Mouse (Mus musculus) bone marrow, adult 2 months (tissue): ENCODE results near the gene Lat2. TPM values are rescaled to one million over a fixed set of nuclear protein-coding genes. Genes with fewer than 3 reads are reported as not detected.

ENCODE experiments used
- H3K27ac ChIP-seq: fragments of 200-500 bp; 2 replicates; pipeline ENCODE4 v1.5.1; 2012; ENCODE audit warnings: low read depth, mild to moderate bottlenecking, control low read depth, inconsistent platforms, low read length; ENCODE audit not compliant: control insufficient read depth, poor library complexity, insufficient read depth
- H3K4me1 ChIP-seq: fragments of 200-500 bp; 2 replicates; pipeline ENCODE4 v1.6.1; 2011; ENCODE audit warnings: low read length; ENCODE audit not compliant: control insufficient read depth, insufficient read depth
- H3K4me3 ChIP-seq: fragments of 200-500 bp; replicated peaks from 2 replicates; pipeline ENCODE3; 2011; ENCODE audit warnings: mild to moderate bottlenecking, low read depth, low read length, control low read depth; ENCODE audit not compliant: control insufficient read depth
- CTCF ChIP-seq: fragments of 200-500 bp; IDR thresholded peaks from 2 replicates; pipeline ENCODE4 v1.5.1; 2011; ENCODE audit warnings: low read length, control low read depth; ENCODE audit not compliant: control insufficient read depth, insufficient read depth
- POLR2A ChIP-seq: fragments of 200-500 bp; IDR thresholded peaks from 2 replicates; pipeline ENCODE4 v1.6.1; 2011; ENCODE audit warnings: low read depth, mild to moderate bottlenecking, control low read depth, low read length, borderline replicate concordance; ENCODE audit not compliant: control insufficient read depth
- WGBS: fragments of 180-500 bp; shearing (Covaris S2); methylation state at CpG from one replicate; pipeline ENCODE4 v1.1.7; 2018; 5-methylcytosine and 5-hydroxymethylcytosine counted together
- polyA plus RNA-seq: library from polyadenylated mRNA; stranded (reverse); fragments of >200 nt; gene quantifications from 2 replicates; pipeline ENCODE4 v1.2.4, GENCODE M21; 2011; ENCODE audit warnings: low replicate concordance; ENCODE audit not compliant: missing spikeins, insufficient read depth, insufficient read length

Gene Lat2
- polyA plus RNA-seq, 1 experiment: 70.2 TPM

- H3K4me3 ChIP-seq: no peak overlapping the region
- 21% methylated on average over 20 of the region's 20 CpGs for WGBS
- no peaks in the 10 kb centered on the region; the same call in none of the 2 replicates for H3K4me1 ChIP-seq
- TF ChIP-seq POLR2A (no peak), CTCF (no peak)
- H3K27ac ChIP-seq: no peak overlapping the region
Measured at GRCm38 (mm10) chr5:134555463-134556164, 59.2 kb downstream of the Lat2 start.

GRCm38 (mm10) chr5:134553951-134554546 lies 60.8 kb downstream of the Lat2 start:
- WGBS: 79% methylated on average over 5 of the region's 5 CpGs
- H3K4me1 ChIP-seq: no peaks in the 10 kb centered on the region; the same call in none of the 2 replicates
- TF ChIP-seq POLR2A (no peak), CTCF (no peak)
- H3K27ac ChIP-seq: no peak overlapping the region
- H3K4me3 ChIP-seq: no peak overlapping the region

GRCm38 (mm10) chr5:134552110-134552972 lies 62.5 kb downstream of the Lat2 start, which contains the start of gene Clip2:
Clip2 (minus strand) TSS chr5:134552434.
- H3K27ac ChIP-seq: peak within 1 kb of the TSS; percentile 81
- 5% methylated on average over 61 of the region's 61 CpGs for WGBS
- TF ChIP-seq CTCF (no peak), POLR2A (0 out of 2 replicates have a peak, but pooled peaks have one; percentile 24)
- no peaks in the 10 kb centered on the region; the same call in none of the 2 replicates for H3K4me1 ChIP-seq
- H3K4me3 ChIP-seq: peak within 1 kb of the TSS; percentile 74

- H3K4me3 ChIP-seq: peak overlapping the region; percentile 74
- peak overlapping the region; percentile 81 for H3K27ac ChIP-seq
- no peaks in the 10 kb centered on the region; the same call in 1 of the 2 replicates for H3K4me1 ChIP-seq
- 4% methylated on average over 52 of the region's 52 CpGs for WGBS
- TF ChIP-seq CTCF: no peak
Measured at GRCm38 (mm10) chr5:134551233-134552109, 63.4 kb downstream of the Lat2 start.

GRCm38 (mm10) chr5:134550836-134551232 lies 64.0 kb downstream of the Lat2 start:
- Histone ChIP-seq H3K4me1 (no peaks in the 10 kb centered on the region; the same call in 1 of the 2 replicates), H3K27ac (no peak overlapping the region), H3K4me3 (no peak overlapping the region)
- WGBS: 15% methylated on average over 6 of the region's 6 CpGs
- no peak for TF ChIP-seq CTCF
- TF ChIP-seq POLR2A: no peak

Other genes starting within 250 kb of the Lat2 start
- gene Gtf2ird1, start 158.3 kb downstream of the Lat2 start, polyA plus RNA-seq: 11.2 and 13.1 TPM in 2 replicates
- 5.6 and 7.9 TPM in 2 replicates for gene Clip2, start 62.6 kb downstream of the Lat2 start, polyA plus RNA-seq
- gene Syna, start 54.9 kb downstream of the Lat2 start, polyA plus RNA-seq: not detected in 2 replicates
- 158 and 241 TPM in 2 replicates for gene Rfc2, start 33.7 kb downstream of the Lat2 start, polyA plus RNA-seq
- gene Eif4h, start 24.5 kb upstream of the Lat2 start, polyA plus RNA-seq: 90.3 and 101 TPM in 2 replicates
- 5.9 and 8.6 TPM in 2 replicates for gene Limk1, start 73.6 kb upstream of the Lat2 start, polyA plus RNA-seq
- gene Eln, start 132.3 kb upstream of the Lat2 start, polyA plus RNA-seq: 4.6 and 6.2 TPM in 2 replicates